Comparison of ENCODE assay signal across 8 mouse cellular contexts in the genomic region with DNA sequence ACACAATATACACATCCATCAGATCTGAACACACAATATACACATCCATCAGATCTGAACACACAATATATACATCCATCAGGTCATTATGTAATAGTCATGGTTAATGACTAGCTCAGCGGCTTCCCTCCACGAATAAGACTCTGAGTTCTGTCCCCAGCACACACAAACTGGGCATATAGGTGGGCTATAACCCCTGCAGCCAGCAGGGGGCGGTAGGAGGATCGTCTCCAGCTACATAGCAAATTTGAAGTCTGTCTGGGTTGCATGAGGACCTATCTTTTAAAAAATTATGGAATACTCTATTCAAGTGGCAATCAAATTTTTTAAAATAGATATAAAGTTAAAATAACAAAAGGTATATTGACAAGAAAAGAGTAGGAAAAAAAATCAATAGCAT.
DNase-seq lines count a peak whose midpoint lies in the region; ATAC-seq and TF ChIP-seq lines count a peak whose summit lies in the region.
"Had no signal": no experiment of that assay in that cellular context is flagged by ENCODE, and none has a peak within 500 bp of the region (broad histone marks: within the 10 kb centered on the region; RNA-seq: fewer than 3 reads in every experiment).

No protein-coding gene starts in this region.

- no peaks in the 10 kb centered on the region for H3K9me3 ChIP-seq in CH12.LX (replicated peaks; ENCODE audit: low read length)
- no peaks in the 10 kb centered on the region for H3K9me3 ChIP-seq in limb, embryonic 10.5 days (replicated peaks)
- H3K9me3 ChIP-seq: liver, embryonic 13.5 days had no signal

- H3K27ac ChIP-seq in CH12.LX (ENCODE audit: insufficient read depth, low read depth) = no peak overlapping the region
- no peak overlapping the region for H3K27ac ChIP-seq in limb, embryonic 10.5 days
- H3K27ac ChIP-seq: liver, embryonic 13.5 days had no signal

- in situ Hi-C loops in CH12.LX (cut with MboI; ENCODE audit: low pct_ligation_motif_present, low pct_unique_long_range_greater_than_20kb, low sequenced_read_pairs) = no loop called here
- in situ Hi-C loops in Patski (cut with MboI; ENCODE audit: low pct_unique_long_range_greater_than_20kb) = no loop called here

- TF ChIP-seq POLR2A in CH12.LX (IDR thresholded peaks at IDR 0.05; ENCODE audit: low read depth, low read length) = no peak

- CTCF ChIA-PET in Patski (lab: Charles Lee) = interaction anchor here (0.9 to 1.7 kb wide), 4 partner anchors 9 to 85 kb away, joined by 3 to 5 read pairs (median 5); no protein-coding TSS in a partner anchor

- no peak for TF ChIP-seq EP300 in CH12.LX (IDR thresholded peaks at IDR 0.05; ENCODE audit: low read length)

- H3K9ac ChIP-seq in CH12.LX (ENCODE audit: insufficient read depth, low read depth) = no peak overlapping the region
- H3K9ac ChIP-seq: liver, embryonic 13.5 days had no signal

- no peaks in the 10 kb centered on the region for H3K4me1 ChIP-seq in CH12.LX (ENCODE audit: control insufficient read depth in 1 of 2, insufficient read depth in 2 of 2)
- no peaks in the 10 kb centered on the region for H3K4me1 ChIP-seq in limb, embryonic 10.5 days
- H3K4me1 ChIP-seq: liver, embryonic 13.5 days had no signal

- H3K27me3 ChIP-seq in CH12.LX (replicated peaks) (peaks cover 17% of the 10 kb centered on the region), Patski (no peaks in the 10 kb centered on the region)
- no peaks in the 10 kb centered on the region for H3K27me3 ChIP-seq in limb, embryonic 10.5 days (ENCODE audit: low read depth, poor library complexity, severe bottlenecking)
- H3K27me3 ChIP-seq: liver, embryonic 13.5 days had no signal

- peak; percentile 52 for DNase-seq in kidney, adult 9 months
- no peak for DNase-seq in kidney, adult 18-20 months
- DNase-seq in CH12.LX (ENCODE audit: extremely low read depth) (peak; percentile 70), Patski (ENCODE audit: low read depth, low spot score) (no peak)
- DNase-seq in limb, embryonic 10.5 days (ENCODE audit: low spot score) = peak; percentile 34
- no peak for DNase-seq in right cerebral cortex, adult 2 months (ENCODE audit: low spot score in 2 of 2)
- no peak for DNase-seq in right cerebral cortex, postnatal 25 days
- DNase-seq: liver, embryonic 13.5 days had no signal

- no peak overlapping the region for H3K4me3 ChIP-seq in CH12.LX (replicated peaks in 1 of 3; ENCODE audit: low read depth in 2 of 3, low read length in 2 of 3, poor library complexity in 1 of 3)
- H3K4me3 ChIP-seq in limb, embryonic 10.5 days = no peak overlapping the region
- H3K4me3 ChIP-seq: liver, embryonic 13.5 days had no signal

- dilution Hi-C loops in CH12.LX (cut with MboI; ENCODE audit: extremely low pct_ligation_motif_present, extremely low pct_unique_long_range_greater_than_20kb, low sequenced_read_pairs) = no loop called here

- ATAC-seq in Patski = no peak

- H3K4me2 ChIP-seq in CH12.LX (ENCODE audit: insufficient read depth, low read depth, poor library complexity, severe bottlenecking) = no peak overlapping the region
- H3K4me2 ChIP-seq: liver, embryonic 13.5 days had no signal

- WGBS in limb, embryonic 10.5 days = 47% methylated on average over 4 of the region's 4 CpGs

- POLR2A ChIA-PET in Patski (lab: Charles Lee) = no interaction called here

- no peaks in the 10 kb centered on the region for H3K36me3 ChIP-seq in CH12.LX (replicated peaks in 1 of 2; ENCODE audit: control insufficient read depth in 1 of 2, insufficient read depth in 1 of 2, low read length in 1 of 2)
- no peaks in the 10 kb centered on the region for H3K36me3 ChIP-seq in limb, embryonic 10.5 days
- H3K36me3 ChIP-seq: liver, embryonic 13.5 days had no signal

- TF ChIP-seq RAD21 in CH12.LX (IDR thresholded peaks at IDR 0.05; ENCODE audit: low read depth, low read length) = peak; percentile 40

- H3K79me2 ChIP-seq in CH12.LX (replicated peaks; ENCODE audit: control insufficient read depth, extremely low read depth, insufficient read depth, poor library complexity, severe bottlenecking) = no peaks in the 10 kb centered on the region

- TF ChIP-seq CTCF in CH12.LX (conservative IDR thresholded peaks at IDR 0.05 in 1 of 2, IDR thresholded peaks at IDR 0.05 in 1 of 2; ENCODE audit: low read depth in 2 of 2, low read length in 2 of 2) = peak; percentile 87 to 91
- TF ChIP-seq CTCF in Patski (IDR thresholded peaks at IDR 0.05) = peak; percentile 76

TF ChIP-seq in CH12.LX, 34 proteins besides CTCF, POLR2A, EP300 and RAD21:
- TF ChIP-seq SMC3 (IDR thresholded peaks at IDR 0.05; ENCODE audit: low read depth, low read length) (peak; percentile 83), TBP (conservative IDR thresholded peaks at IDR 0.05; ENCODE audit: low read depth, low read length) (no peak), POLR2AphosphoS2 (IDR thresholded peaks at IDR 0.05; ENCODE audit: low read depth, low read length) (no peak), TCF12 (IDR thresholded peaks at IDR 0.05; ENCODE audit: low read depth, low read length) (no peak), NELFE (IDR thresholded peaks at IDR 0.05; ENCODE audit: low read depth, low read length) (no peak)

Comparison
In these comparisons a context has a peak if more than half of its experiments do, and no peak if none do; other contexts are left out.
1. DNase-seq: peak in kidney, adult 9 months (single experiment), CH12.LX (single experiment) and limb, embryonic 10.5 days (single experiment); none in kidney, adult 18-20 months (single experiment), Patski (single experiment), right cerebral cortex, adult 2 months (0 of 2) and right cerebral cortex, postnatal 25 days (single experiment).